Mouse (Mus musculus): ENCODE measurements around the gene Hacd3. TPM values are rescaled to one million over a fixed set of nuclear protein-coding genes. Genes with fewer than 3 reads are reported as not detected.
"Not testable (repeated sequence)": the region's sequence is repeated elsewhere in the genome, so short reads cannot be mapped to it uniquely, and the experiment has no call there.

The Hacd3 gene
- polyA plus RNA-seq, 1 experiment from 2014 or later = 50.3 TPM

- no peaks in the 10 kb centered on the region for H3K27me3 ChIP-seq (ENCODE audit: control insufficient read depth, insufficient read depth, low read length)
- no peak overlapping the region for H3K4me2 ChIP-seq (ENCODE audit: low read length)
- H3K9ac ChIP-seq (ENCODE audit: low read length) = no peak overlapping the region
- peaks cover 61% of the 10 kb centered on the region for H3K36me3 ChIP-seq (ENCODE audit: control insufficient read depth, insufficient read depth, low read length)
- H3K4me3 ChIP-seq (ENCODE audit: control insufficient read depth in 1 of 2, insufficient read depth in 1 of 2, low read depth in 1 of 2, low read length in 2 of 2) = no peak overlapping the region
- H3K9me3 ChIP-seq (ENCODE audit: control insufficient read depth, low read length) = no peaks in the 10 kb centered on the region; the same call in 1 of the 2 replicates
- WGBS = 85% methylated on average over 8 of the region's 8 CpGs
- H3K27ac ChIP-seq (replicated peaks in 1 of 2; ENCODE audit: control insufficient read depth in 1 of 2, insufficient read depth in 1 of 2, low read depth in 2 of 2, low read length in 2 of 2) = no peak overlapping the region
- no peak for ATAC-seq (ENCODE audit: insufficient number of reproducible peaks, insufficient read depth, low FRiP score, low read depth)
- H3K4me1 ChIP-seq (ENCODE audit: control insufficient read depth in 2 of 2, insufficient read depth in 2 of 2, low read length in 2 of 2) = peaks cover 2 to 13% of the 10 kb centered on the region in 2 experiments; a peak in 3 of 4 replicates
These were observed 15.4 kb upstream of the Hacd3 start for GRCm38 (mm10) chr9:65036861-65037260.

DNA sequence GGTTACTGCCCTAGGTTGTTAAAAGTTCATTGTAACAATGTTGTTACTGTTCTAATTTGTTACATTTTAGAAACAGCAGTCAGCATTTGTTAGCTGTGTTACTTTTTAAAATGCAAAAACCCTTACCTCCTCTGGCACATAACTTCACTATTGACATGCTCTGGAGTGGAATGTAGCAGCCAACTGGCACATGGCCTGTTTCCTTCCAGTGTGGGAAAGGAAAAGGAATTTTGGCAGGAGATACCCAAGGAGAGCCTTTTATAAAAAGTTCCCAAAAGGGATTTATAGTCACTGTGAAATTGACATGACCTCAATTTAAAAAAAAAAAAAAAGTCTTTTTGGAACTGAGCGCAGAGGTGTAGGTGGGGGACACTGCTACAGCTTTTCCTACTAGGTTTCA is 15.0 kb upstream of the Hacd3 start:
- H3K9me3 ChIP-seq (ENCODE audit: control insufficient read depth, low read length) = no peaks in the 10 kb centered on the region; the same call in 1 of the 2 replicates
- no peak for ATAC-seq (ENCODE audit: insufficient number of reproducible peaks, insufficient read depth, low FRiP score, low read depth)
- H3K4me1 ChIP-seq (ENCODE audit: control insufficient read depth in 2 of 2, insufficient read depth in 2 of 2, low read length in 2 of 2) = peaks cover 3 to 15% of the 10 kb centered on the region in 2 experiments; a peak in 3 of 4 replicates
- WGBS = 97% methylated on average over 1 of the region's 1 CpGs
- no peak overlapping the region for H3K4me2 ChIP-seq (ENCODE audit: low read length)
- H3K36me3 ChIP-seq (ENCODE audit: control insufficient read depth, insufficient read depth, low read length) = peaks cover 58% of the 10 kb centered on the region
- no peaks in the 10 kb centered on the region for H3K27me3 ChIP-seq (ENCODE audit: control insufficient read depth, insufficient read depth, low read length)
- no peak overlapping the region for H3K27ac ChIP-seq (replicated peaks in 1 of 2; ENCODE audit: control insufficient read depth in 1 of 2, insufficient read depth in 1 of 2, low read depth in 2 of 2, low read length in 2 of 2)
- H3K4me3 ChIP-seq (ENCODE audit: control insufficient read depth in 1 of 2, insufficient read depth in 1 of 2, low read depth in 1 of 2, low read length in 2 of 2) = no peak overlapping the region
- no peak overlapping the region for H3K9ac ChIP-seq (ENCODE audit: low read length)

- WGBS = under 1% methylated on average over 72 of the region's 85 CpGs
These were observed 11.0 kb upstream of the Hacd3 start, which contains the start of gene Dpp8 for GRCm38 (mm10) chr9:65032269-65033108. TSS of gene Dpp8 (plus strand) at chr9:65032414.

DNA sequence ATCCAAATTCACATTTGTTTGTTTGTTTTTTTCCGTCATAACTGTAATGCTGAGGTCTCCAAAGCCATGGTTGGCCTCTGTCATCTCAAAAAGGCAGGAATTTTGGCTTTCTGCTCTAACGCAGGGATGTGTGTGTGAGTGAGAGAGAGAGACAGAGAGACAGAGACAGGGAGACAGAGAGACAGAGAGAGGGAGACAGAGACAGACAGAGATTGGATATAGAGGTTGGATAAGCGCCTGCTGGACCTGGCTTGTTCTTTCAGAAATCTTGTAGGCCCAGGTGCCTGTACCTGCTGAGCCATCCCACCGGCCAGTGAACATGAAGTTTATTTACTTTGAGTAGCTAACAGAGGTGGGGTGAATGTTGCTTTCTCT is 10.4 kb upstream of the Hacd3 start:
- Histone ChIP-seq H3K27me3 (ENCODE audit: control insufficient read depth, insufficient read depth, low read length) (no peaks in the 10 kb centered on the region), H3K4me2 (ENCODE audit: low read length) (peak overlapping the region; percentile 44), H3K27ac (replicated peaks in 1 of 2; ENCODE audit: control insufficient read depth in 1 of 2, insufficient read depth in 1 of 2, low read depth in 2 of 2, low read length in 2 of 2) (no peak overlapping the region), H3K9me3 (ENCODE audit: control insufficient read depth, low read length) (no peaks in the 10 kb centered on the region), H3K36me3 (ENCODE audit: control insufficient read depth, insufficient read depth, low read length) (peaks cover 13% of the 10 kb centered on the region), H3K4me3 (ENCODE audit: control insufficient read depth in 1 of 2, insufficient read depth in 1 of 2, low read depth in 1 of 2, low read length in 2 of 2) (peak overlapping the region; percentile 86 to 99), H3K9ac (ENCODE audit: low read length) (peak overlapping the region; percentile 92), H3K4me1 (ENCODE audit: control insufficient read depth in 2 of 2, insufficient read depth in 2 of 2, low read length in 2 of 2) (peaks cover 3 to 15% of the 10 kb centered on the region in 2 experiments; a peak in 3 of 4 replicates)
- no peak for ATAC-seq (ENCODE audit: insufficient number of reproducible peaks, insufficient read depth, low FRiP score, low read depth)
- WGBS = 31% methylated on average over 4 of the region's 4 CpGs

More at GRCm38 (mm10) chr9:65032269-65033108, 11.0 kb upstream of the Hacd3 start, which contains the start of gene Dpp8:
- peak within 1 kb of the TSS; percentile 80 for H3K4me2 ChIP-seq (ENCODE audit: low read length)
- H3K9me3 ChIP-seq (ENCODE audit: control insufficient read depth, low read length) = no peaks in the 10 kb centered on the region
- H3K36me3 ChIP-seq (ENCODE audit: control insufficient read depth, insufficient read depth, low read length) = peaks cover 19% of the 10 kb centered on the region
- peak; percentile 90 for ATAC-seq (ENCODE audit: insufficient number of reproducible peaks, insufficient read depth, low FRiP score, low read depth)
- no peaks in the 10 kb centered on the region for H3K27me3 ChIP-seq (ENCODE audit: control insufficient read depth, insufficient read depth, low read length)
- H3K4me3 ChIP-seq (ENCODE audit: control insufficient read depth in 1 of 2, insufficient read depth in 1 of 2, low read depth in 1 of 2, low read length in 2 of 2) = peak within 1 kb of the TSS; percentile 86 to 99
- peak within 1 kb of the TSS; percentile 87 to 92 for H3K27ac ChIP-seq (replicated peaks in 1 of 2; ENCODE audit: control insufficient read depth in 1 of 2, insufficient read depth in 1 of 2, low read depth in 2 of 2, low read length in 2 of 2)
- peak within 1 kb of the TSS; percentile 92 for H3K9ac ChIP-seq (ENCODE audit: low read length)
- peaks cover 3 to 15% of the 10 kb centered on the region in 2 experiments; a peak in 3 of 4 replicates for H3K4me1 ChIP-seq (ENCODE audit: control insufficient read depth in 2 of 2, insufficient read depth in 2 of 2, low read length in 2 of 2)

DNA sequence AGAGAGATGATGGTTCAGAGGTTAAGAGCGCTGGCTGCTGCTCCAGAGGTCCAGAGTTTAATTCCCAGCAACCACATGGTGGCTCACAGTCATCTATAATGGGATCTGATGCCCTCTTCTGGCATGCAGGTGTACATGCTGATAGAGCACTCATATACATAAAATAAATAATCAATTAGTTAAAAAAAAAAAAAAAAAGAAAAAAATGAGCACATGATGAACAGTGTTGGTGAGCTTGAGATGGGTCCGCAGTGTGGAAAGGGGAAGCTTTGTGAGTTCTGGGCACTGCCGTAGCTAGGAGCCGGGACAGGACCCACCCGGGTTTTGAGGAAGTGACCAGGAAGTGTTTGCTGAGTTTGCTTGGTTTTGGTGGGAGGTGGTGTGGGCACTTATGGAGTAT is 9.9 kb upstream of the Hacd3 start:
- not testable (repeated sequence) for H3K9me3 ChIP-seq (ENCODE audit: control insufficient read depth, low read length); ATAC-seq (ENCODE audit: insufficient number of reproducible peaks, insufficient read depth, low FRiP score, low read depth); H3K4me3 ChIP-seq (ENCODE audit: control insufficient read depth in 1 of 2, insufficient read depth in 1 of 2, low read depth in 1 of 2, low read length in 2 of 2); H3K27me3 ChIP-seq (ENCODE audit: control insufficient read depth, insufficient read depth, low read length); H3K27ac ChIP-seq (replicated peaks in 1 of 2; ENCODE audit: control insufficient read depth in 1 of 2, insufficient read depth in 1 of 2, low read depth in 2 of 2, low read length in 2 of 2); H3K4me2 ChIP-seq (ENCODE audit: low read length); H3K9ac ChIP-seq (ENCODE audit: low read length)
- peaks cover 3 to 15% of the 10 kb centered on the region in 2 experiments; a peak in 3 of 4 replicates for H3K4me1 ChIP-seq (ENCODE audit: control insufficient read depth in 2 of 2, insufficient read depth in 2 of 2, low read length in 2 of 2)
- H3K36me3 ChIP-seq (ENCODE audit: control insufficient read depth, insufficient read depth, low read length) = peaks cover 12% of the 10 kb centered on the region; the same call in 1 of the 2 replicates
- WGBS = 70% methylated on average over 5 of the region's 5 CpGs

DNA sequence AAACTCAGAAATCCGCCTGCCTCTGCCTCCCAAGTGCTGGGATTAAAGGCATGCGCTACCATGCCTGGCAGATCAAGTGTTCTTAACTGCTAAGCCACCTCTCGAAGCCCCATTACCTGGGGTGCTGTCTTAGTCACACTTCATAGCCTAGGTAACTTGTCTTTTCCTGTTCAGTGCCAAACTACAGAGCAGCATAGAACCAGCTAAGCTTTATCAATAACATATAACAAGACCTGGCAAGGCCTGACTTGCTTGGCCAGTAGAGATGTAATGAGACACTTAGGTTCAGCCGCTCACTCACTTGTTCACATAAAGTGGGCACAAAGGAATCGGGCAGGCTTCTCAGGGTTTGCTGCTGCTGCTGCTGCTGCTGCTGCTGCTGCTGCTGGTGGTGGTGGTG is 6.8 kb upstream of the Hacd3 start:
- no peaks in the 10 kb centered on the region for H3K36me3 ChIP-seq (ENCODE audit: control insufficient read depth, insufficient read depth, low read length)
- H3K27me3 ChIP-seq (ENCODE audit: control insufficient read depth, insufficient read depth, low read length) = no peaks in the 10 kb centered on the region
- H3K9me3 ChIP-seq (ENCODE audit: control insufficient read depth, low read length) = no peaks in the 10 kb centered on the region
- no peak overlapping the region for H3K4me2 ChIP-seq (ENCODE audit: low read length)
- ATAC-seq (ENCODE audit: insufficient number of reproducible peaks, insufficient read depth, low FRiP score, low read depth) = no peak
- 78% methylated on average over 5 of the region's 5 CpGs for WGBS
- no peak overlapping the region for H3K4me3 ChIP-seq (ENCODE audit: control insufficient read depth in 1 of 2, insufficient read depth in 1 of 2, low read depth in 1 of 2, low read length in 2 of 2)
- H3K4me1 ChIP-seq (ENCODE audit: control insufficient read depth in 2 of 2, insufficient read depth in 2 of 2, low read length in 2 of 2) = peaks cover 3 to 8% of the 10 kb centered on the region in 2 experiments; a peak in 3 of 4 replicates
- H3K27ac ChIP-seq (replicated peaks in 1 of 2; ENCODE audit: control insufficient read depth in 1 of 2, insufficient read depth in 1 of 2, low read depth in 2 of 2, low read length in 2 of 2) = no peak overlapping the region
- H3K9ac ChIP-seq (ENCODE audit: low read length) = no peak overlapping the region

- no peak overlapping the region for H3K27ac ChIP-seq (replicated peaks in 1 of 2; ENCODE audit: control insufficient read depth in 1 of 2, insufficient read depth in 1 of 2, low read depth in 2 of 2, low read length in 2 of 2)
- no peaks in the 10 kb centered on the region for H3K36me3 ChIP-seq (ENCODE audit: control insufficient read depth, insufficient read depth, low read length)
- H3K9me3 ChIP-seq (ENCODE audit: control insufficient read depth, low read length) = no peaks in the 10 kb centered on the region
- no peaks in the 10 kb centered on the region for H3K27me3 ChIP-seq (ENCODE audit: control insufficient read depth, insufficient read depth, low read length)
- no peak overlapping the region for H3K4me2 ChIP-seq (ENCODE audit: low read length)
- no peak for ATAC-seq (ENCODE audit: insufficient number of reproducible peaks, insufficient read depth, low FRiP score, low read depth)
- WGBS = 79% methylated on average over 7 of the region's 7 CpGs
- no peak overlapping the region for H3K9ac ChIP-seq (ENCODE audit: low read length)
- peaks cover 3 to 5% of the 10 kb centered on the region in 2 experiments; a peak in 3 of 4 replicates for H3K4me1 ChIP-seq (ENCODE audit: control insufficient read depth in 2 of 2, insufficient read depth in 2 of 2, low read length in 2 of 2)
- no peak overlapping the region for H3K4me3 ChIP-seq (ENCODE audit: control insufficient read depth in 1 of 2, insufficient read depth in 1 of 2, low read depth in 1 of 2, low read length in 2 of 2)
These were observed 5.7 kb upstream of the Hacd3 start for GRCm38 (mm10) chr9:65027241-65027640.
